Mouse (Mus musculus): ENCODE results near the gene Fate1.
"Not testable (repeated sequence)": the region's sequence is repeated elsewhere in the genome, so short reads cannot be mapped to it uniquely, and the experiment has no call there.

The Fate1 gene

GRCm38 (mm10) chrX:71972686-71973085, at the start of gene Fate1:
TSS of gene Fate1 (plus strand) at chrX:71972986.
- no peak for DNase-seq

- DNase-seq: peak; percentile 44
Measured at GRCm38 (mm10) chrX:71946631-71947030, 26.2 kb upstream of the Fate1 start.

GRCm38 (mm10) chrX:71958366-71958765, 14.4 kb upstream of the Fate1 start:
- no peak for DNase-seq

- no peak for DNase-seq
Measured at GRCm38 (mm10) chrX:71962073-71963051, 10.4 kb upstream of the Fate1 start, which contains the start of gene Prrg3. TSS of gene Prrg3 (plus strand) at chrX:71962624.

GRCm38 (mm10) chrX:71963275-71963912, 9.4 kb upstream of the Fate1 start:
- no peak for DNase-seq

GRCm38 (mm10) chrX:71968216-71968615, 4.6 kb upstream of the Fate1 start:
- DNase-seq: no peak

GRCm38 (mm10) chrX:71968816-71969215, 4.0 kb upstream of the Fate1 start:
- DNase-seq: no peak

GRCm38 (mm10) chrX:71971325-71971724, 1.5 kb upstream of the Fate1 start:
- DNase-seq: no peak

- not testable (repeated sequence) for DNase-seq
Measured at GRCm38 (mm10) chrX:71977681-71978080, 4.9 kb downstream of the Fate1 start.

GRCm38 (mm10) chrX:71980443-71980842, 7.7 kb downstream of the Fate1 start:
- DNase-seq: peak; percentile 2

- no peak for DNase-seq
Measured at GRCm38 (mm10) chrX:71981322-71981721, 8.5 kb downstream of the Fate1 start.

- DNase-seq: no peak
Measured at GRCm38 (mm10) chrX:71983205-71983604, 10.4 kb downstream of the Fate1 start.

- DNase-seq: peak; percentile 1
Measured at GRCm38 (mm10) chrX:71983775-71984174, 11.0 kb downstream of the Fate1 start.

- DNase-seq: no peak
Measured at GRCm38 (mm10) chrX:71991549-71991948, 18.8 kb downstream of the Fate1 start, which contains the start of gene Cnga2. TSS of gene Cnga2 (plus strand) at chrX:71991849.

- no peak for DNase-seq
Measured at GRCm38 (mm10) chrX:71995972-71996371, 23.2 kb downstream of the Fate1 start.

GRCm38 (mm10) chrX:72009930-72010329, 37.1 kb downstream of the Fate1 start:
- DNase-seq: no peak

GRCm38 (mm10) chrX:72012236-72012635, 39.5 kb downstream of the Fate1 start:
- peak; percentile 1 for DNase-seq

- DNase-seq: peak; percentile 3
Measured at GRCm38 (mm10) chrX:72012804-72013203, 40.0 kb downstream of the Fate1 start.

GRCm38 (mm10) chrX:72022241-72022640, 49.5 kb downstream of the Fate1 start:
- DNase-seq: no peak

GRCm38 (mm10) chrX:72022750-72023398, 50.1 kb downstream of the Fate1 start:
- DNase-seq: peak; percentile 17

GRCm38 (mm10) chrX:72023542-72023941, 50.8 kb downstream of the Fate1 start:
- DNase-seq: no peak
